Mouse (Mus musculus) stomach, postnatal 0 days (tissue): ENCODE measurements around the gene C87436. TPM values are rescaled to one million over a fixed set of nuclear protein-coding genes. Genes with fewer than 3 reads are reported as not detected.

ENCODE experiments used
- ATAC-seq: fragments of 200-750 bp; cut with Nextera tagmentation; 2 replicates; pipeline ENCODE4 v1.8.0; 2017; ENCODE audit not compliant: low FRiP score, low TSS enrichment
- DNase-seq: peaks from one replicate; pipeline ENCODE4 v3.0.0-alpha.2; 2016; ENCODE audit warnings: low spot score
- H3K27ac ChIP-seq: fragments of 300-500 bp; sonication (generic); replicated peaks from 2 replicates; pipeline ENCODE4 v1.5.1; 2014; ENCODE audit warnings: mild to moderate bottlenecking, control low read depth
- H3K27me3 ChIP-seq: fragments of 300-500 bp; sonication (generic); 2 replicates; pipeline ENCODE4 v1.6.1; 2014; ENCODE audit warnings: low read length; ENCODE audit not compliant: control insufficient read depth, insufficient read depth
- H3K36me3 ChIP-seq: fragments of 300-500 bp; sonication (generic); 2 replicates; pipeline ENCODE4 v1.6.1; 2014; ENCODE audit warnings: low read length, mixed read lengths; ENCODE audit not compliant: control insufficient read depth, insufficient read depth
- H3K4me1 ChIP-seq: fragments of 300-500 bp; sonication (generic); replicated peaks from 2 replicates; pipeline ENCODE4 v1.6.1; 2014; ENCODE audit warnings: antibody characterized with exemption; ENCODE audit not compliant: control insufficient read depth, insufficient read depth
- H3K4me2 ChIP-seq: fragments of 300-500 bp; sonication (generic); replicated peaks from 2 replicates; pipeline ENCODE4 v1.6.1; 2014; ENCODE audit warnings: low read depth, mild to moderate bottlenecking, control low read depth, moderate library complexity
- H3K4me3 ChIP-seq: fragments of 300-500 bp; sonication (generic); 2 replicates; pipeline ENCODE4 v1.5.1; 2014; ENCODE audit warnings: low read depth, low read length, control low read depth
- H3K9ac ChIP-seq: fragments of 300-500 bp; sonication (generic); 2 replicates; pipeline ENCODE4 v1.6.1; 2014; ENCODE audit warnings: mild to moderate bottlenecking, low read length, control low read depth, mixed read lengths
- H3K9me3 ChIP-seq: fragments of 300-500 bp; sonication (generic); 2 replicates; pipeline ENCODE4 v1.6.1; 2016; ENCODE audit warnings: low read length; ENCODE audit not compliant: control insufficient read depth
- CTCF ChIP-seq: IDR thresholded peaks from 2 replicates; pipeline ENCODE4 v1.5.1; 2016; ENCODE audit warnings: antibody characterized with exemption, low read depth, mild to moderate bottlenecking, moderate library complexity
- EP300 ChIP-seq: optimal IDR thresholded peaks from 2 replicates; pipeline ENCODE3; 2016; ENCODE audit warnings: antibody characterized with exemption
- WGBS: fragments of 180-500 bp; shearing (Covaris S2); extraction: QIAGEN DNeasy Blood & Tissue Kit; methylation state at CpG from one replicate; pipeline ENCODE4 v1.1.7; 2014; 5-methylcytosine and 5-hydroxymethylcytosine counted together
- polyA plus RNA-seq: library from polyadenylated mRNA; unstranded; fragments of >200 nt; fragmentation: Nextera tagmentation; extraction: Ambion mirVana; gene quantifications from 2 replicates; pipeline ENCODE4 v1.2.1, GENCODE M21; 2015

Gene C87436
- polyA plus RNA-seq, 1 experiment from 2014 or later = 16.4 TPM

DNA sequence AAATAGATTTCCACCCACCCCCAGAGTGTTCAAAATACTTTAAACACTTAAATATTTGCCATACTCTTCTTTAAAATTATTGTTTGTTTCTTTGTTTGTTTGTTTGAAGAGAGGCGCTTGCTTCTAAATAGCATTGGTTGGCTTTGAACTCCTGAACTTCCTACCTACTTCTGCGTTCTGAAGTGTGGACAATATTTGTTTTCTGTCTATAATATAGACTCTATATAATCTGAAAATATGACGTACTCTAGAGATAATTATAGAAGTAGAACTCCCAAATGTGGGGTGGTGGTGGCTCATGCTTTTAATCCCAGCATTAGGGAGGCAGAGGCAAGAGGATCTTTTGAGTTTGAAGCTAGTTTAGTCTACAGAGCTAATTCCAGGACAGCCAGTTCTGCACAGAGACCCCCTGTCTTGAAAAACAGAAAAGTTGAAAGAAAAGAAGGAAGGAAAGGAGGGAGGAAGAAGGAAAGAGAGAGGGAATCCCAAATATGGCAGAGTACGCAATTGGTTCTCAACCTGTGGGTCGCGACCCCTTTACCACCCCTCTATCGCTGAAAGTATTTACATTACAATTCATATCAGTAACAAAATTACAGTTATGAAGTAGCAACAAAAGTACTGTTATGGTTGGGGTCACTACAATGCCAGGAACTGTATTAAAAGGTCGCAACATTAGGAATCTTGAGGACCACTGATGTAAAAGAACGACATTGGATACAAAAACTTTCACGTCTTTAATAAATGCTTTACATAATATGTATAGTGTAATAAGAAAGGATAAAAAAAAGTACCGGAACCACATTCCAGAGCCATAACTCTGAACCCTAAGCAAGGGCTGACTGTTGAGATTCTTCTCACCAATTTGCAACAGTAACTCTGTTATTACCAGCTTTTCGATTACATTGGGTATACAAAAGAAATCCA lies 35.2 kb upstream of the C87436 start:
- TF ChIP-seq CTCF (no peak), EP300 (no peak)
- no peaks in the 10 kb centered on the region for H3K27me3 ChIP-seq
- no peaks in the 10 kb centered on the region for H3K4me1 ChIP-seq
- peak overlapping the region; percentile 42 for H3K4me2 ChIP-seq
- H3K9me3 ChIP-seq = no peaks in the 10 kb centered on the region
- no peak overlapping the region for H3K27ac ChIP-seq
- H3K36me3 ChIP-seq = no peaks in the 10 kb centered on the region
- H3K9ac ChIP-seq = no peak overlapping the region
- no peak for DNase-seq
- H3K4me3 ChIP-seq = peak overlapping the region; percentile 87
- WGBS = 34% methylated on average over 12 of the region's 12 CpGs
- no peak for ATAC-seq

DNA sequence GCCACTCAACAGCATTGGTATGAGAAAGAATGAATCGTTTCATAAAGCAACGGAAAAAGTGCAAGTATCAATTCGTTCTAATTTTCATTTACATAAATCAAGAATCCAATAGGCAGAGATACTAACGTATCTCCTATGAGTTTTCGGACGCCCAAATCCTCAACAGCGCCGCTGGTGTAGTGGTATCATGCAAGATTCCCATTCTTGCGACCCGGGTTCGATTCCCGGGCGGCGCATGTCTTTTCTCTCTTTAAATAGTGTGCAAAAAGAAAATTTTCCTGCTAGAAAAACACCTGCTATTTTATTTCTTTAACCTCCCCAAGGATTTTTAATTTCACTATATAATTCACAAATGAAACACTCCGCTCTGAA lies 34.5 kb upstream of the C87436 start:
- Histone ChIP-seq H3K9me3 (no peaks in the 10 kb centered on the region), H3K9ac (peak overlapping the region; percentile 95; the same call in 1 of the 2 replicates), H3K4me3 (peak overlapping the region; percentile 87), H3K27me3 (no peaks in the 10 kb centered on the region), H3K36me3 (no peaks in the 10 kb centered on the region), H3K4me2 (peak overlapping the region; percentile 42), H3K27ac (peak overlapping the region; percentile 100), H3K4me1 (no peaks in the 10 kb centered on the region)
- WGBS = 0% methylated on average over 15 of the region's 15 CpGs
- peak; percentile 83 for DNase-seq
- TF ChIP-seq CTCF (no peak; the same call in 1 of the 2 replicates), EP300 (no peak)
- peak; percentile 59; the same call in 1 of the 2 replicates for ATAC-seq

DNA sequence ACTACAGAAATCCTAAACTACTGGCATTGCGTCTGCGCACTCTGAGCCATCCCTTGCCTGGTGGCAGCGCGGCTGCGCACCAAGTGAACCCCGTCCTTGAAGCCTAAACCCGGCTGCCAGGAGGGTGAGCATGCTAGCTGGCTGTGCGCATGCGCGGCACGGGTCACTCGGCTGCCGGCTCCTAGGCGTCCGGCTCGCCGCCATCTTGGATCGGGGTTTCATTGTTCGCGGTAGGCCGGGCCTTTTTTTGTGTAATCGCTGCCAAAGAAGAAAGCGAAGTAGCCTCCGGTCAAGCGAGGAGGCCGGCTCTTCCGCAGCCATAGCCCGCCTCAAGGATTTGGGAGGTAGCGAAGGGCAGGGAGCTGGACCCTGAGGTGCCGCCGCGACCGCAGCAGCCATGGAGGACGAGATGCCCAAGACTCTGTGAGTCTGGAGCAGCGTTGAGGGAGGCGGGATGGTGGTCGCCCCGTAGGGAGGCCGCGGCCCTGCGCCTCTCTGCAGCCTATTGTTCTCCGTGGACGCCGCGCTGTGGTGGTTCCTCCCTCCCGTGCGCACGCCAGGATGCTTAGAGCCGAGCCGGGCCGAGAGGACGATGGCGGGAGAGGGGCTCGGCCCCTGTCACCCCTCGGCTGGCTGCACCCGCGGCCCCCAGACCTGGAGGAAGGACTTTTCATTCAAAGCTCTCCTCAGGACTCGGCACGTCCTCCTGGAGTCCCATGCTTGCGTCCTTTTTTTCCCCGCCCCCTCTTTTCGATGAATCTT lies 33.9 kb upstream of the C87436 start, which contains the start of gene Tia1:
Gene Tia1, plus strand, starts transcription at position 120 of the 762 bp plus-strand sequence.
- H3K4me2 ChIP-seq = peak within 1 kb of the TSS; percentile 65
- peak within 1 kb of the TSS; percentile 100 for H3K27ac ChIP-seq
- no peaks in the 10 kb centered on the region for H3K27me3 ChIP-seq
- WGBS = 0% methylated on average over 62 of the region's 62 CpGs
- H3K9me3 ChIP-seq = no peaks in the 10 kb centered on the region
- peak within 1 kb of the TSS; percentile 95 for H3K9ac ChIP-seq
- ATAC-seq (peak; percentile 94), DNase-seq (peak; percentile 96)
- H3K4me3 ChIP-seq = peak within 1 kb of the TSS; percentile 87
- no peaks in the 10 kb centered on the region for H3K36me3 ChIP-seq
- no peak for TF ChIP-seq CTCF
- TF ChIP-seq EP300 = no peak
- no peaks in the 10 kb centered on the region for H3K4me1 ChIP-seq

DNA sequence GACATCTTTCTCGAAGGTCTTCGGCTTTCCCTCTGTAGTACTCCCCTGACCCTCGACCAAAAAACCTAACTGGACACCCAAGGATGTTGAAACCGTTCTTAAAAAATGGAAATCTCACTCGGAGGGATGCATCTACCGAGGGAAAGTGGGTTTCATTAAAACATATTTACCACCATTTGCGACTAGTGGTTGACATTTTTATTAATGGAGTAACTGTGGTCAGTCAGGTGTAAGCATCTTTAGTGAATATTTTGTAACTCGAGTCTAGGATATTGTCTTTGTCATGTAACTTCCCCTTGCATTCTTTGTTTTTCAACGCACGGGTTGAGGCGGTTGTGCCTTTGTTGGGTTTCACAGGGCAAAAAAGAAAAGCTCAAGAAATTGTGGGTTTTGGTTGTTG lies 33.2 kb upstream of the C87436 start:
- Histone ChIP-seq H3K4me2 (peak overlapping the region; percentile 65), H3K36me3 (no peaks in the 10 kb centered on the region), H3K27me3 (no peaks in the 10 kb centered on the region), H3K4me1 (no peaks in the 10 kb centered on the region), H3K9ac (peak overlapping the region; percentile 95), H3K27ac (peak overlapping the region; percentile 100; the same call in 1 of the 2 replicates), H3K4me3 (peak overlapping the region; percentile 87), H3K9me3 (no peaks in the 10 kb centered on the region)
- TF ChIP-seq EP300 (no peak), CTCF (no peak)
- ATAC-seq (no peak), DNase-seq (no peak)
- under 1% methylated on average over 11 of the region's 11 CpGs for WGBS

DNA sequence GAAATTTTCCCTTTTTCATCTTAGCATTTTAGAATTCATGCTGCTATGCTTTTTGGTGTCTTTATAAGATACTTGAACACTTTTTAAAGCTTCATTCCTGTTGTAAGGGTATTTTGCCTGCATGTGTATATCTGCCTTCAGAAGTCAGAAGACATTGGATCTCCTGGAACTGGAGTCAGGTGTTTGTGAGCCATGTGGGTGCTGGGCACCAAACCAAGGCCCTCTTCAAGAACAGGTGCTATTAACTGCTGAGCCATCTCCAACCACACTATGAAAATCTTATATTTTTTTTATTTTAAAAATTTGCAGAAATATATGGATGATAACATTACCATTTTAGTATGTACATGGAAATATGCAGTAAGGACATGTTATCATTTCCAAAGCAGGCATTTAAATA lies 31.9 kb upstream of the C87436 start:
- DNase-seq (no peak), ATAC-seq (no peak)
- Histone ChIP-seq H3K4me2 (no peak overlapping the region), H3K27ac (no peak overlapping the region), H3K4me1 (no peaks in the 10 kb centered on the region), H3K9ac (no peak overlapping the region), H3K36me3 (no peaks in the 10 kb centered on the region), H3K4me3 (no peak overlapping the region), H3K9me3 (no peaks in the 10 kb centered on the region), H3K27me3 (no peaks in the 10 kb centered on the region)
- TF ChIP-seq EP300 = no peak
- TF ChIP-seq CTCF = no peak
